Mouse (Mus musculus) heart, embryonic 15.5 days (tissue): ENCODE results near the gene Dda1. TPM values are rescaled to one million over a fixed set of nuclear protein-coding genes. Genes with fewer than 3 reads are reported as not detected.

Experiments
- ATAC-seq: fragments of 200-750 bp; cut with Nextera tagmentation; replicated peaks from 2 replicates; pipeline ENCODE4 v1.8.0; 2017; ENCODE audit warnings: low read depth, moderate TSS enrichment; ENCODE audit not compliant: insufficient number of reproducible peaks, insufficient read depth, low FRiP score
- H3K27ac ChIP-seq: fragments of 300-500 bp; sonication (generic); 2 replicates; pipeline ENCODE4 v1.5.1; 2015; ENCODE audit warnings: mild to moderate bottlenecking, inconsistent platforms
- H3K27me3 ChIP-seq: fragments of 300-500 bp; sonication (generic); 2 replicates; pipeline ENCODE4 v1.6.1; 2015; ENCODE audit warnings: inconsistent platforms
- H3K36me3 ChIP-seq: fragments of 300-500 bp; sonication (generic); 2 replicates; pipeline ENCODE4 v1.6.1; 2015; ENCODE audit warnings: mild to moderate bottlenecking, inconsistent platforms
- H3K4me1 ChIP-seq: fragments of 300-500 bp; sonication (generic); replicated peaks from 2 replicates; pipeline ENCODE4 v1.6.1; 2015; ENCODE audit warnings: inconsistent platforms
- H3K4me2 ChIP-seq: fragments of 300-500 bp; sonication (generic); 2 replicates; pipeline ENCODE4 v1.6.1; 2015; ENCODE audit warnings: inconsistent platforms, mild to moderate bottlenecking, moderate library complexity
- H3K4me3 ChIP-seq: fragments of 300-500 bp; sonication (generic); 2 replicates; pipeline ENCODE4 v1.5.1; 2015; ENCODE audit warnings: mild to moderate bottlenecking, inconsistent platforms
- H3K9ac ChIP-seq: fragments of 300-500 bp; sonication (generic); 2 replicates; pipeline ENCODE4 v1.6.1; 2015; ENCODE audit warnings: mild to moderate bottlenecking, inconsistent platforms
- H3K9me3 ChIP-seq: fragments of 300-500 bp; sonication (generic); replicated peaks from 2 replicates; pipeline ENCODE4 v1.6.1; 2016; ENCODE audit warnings: inconsistent platforms
- WGBS: fragments of 180-500 bp; shearing (Covaris S2); methylation state at CpG from one replicate; pipeline ENCODE4 v1.1.7; 2015; ENCODE audit warnings: mixed read lengths; 5-methylcytosine and 5-hydroxymethylcytosine counted together
- polyA plus RNA-seq: library from polyadenylated mRNA; unstranded; fragments of >200 nt; fragmentation: Nextera tagmentation; extraction: Ambion mirVana; gene quantifications from 2 replicates; pipeline ENCODE4 v1.2.1, GENCODE M21; 2015

Dda1 gene
- polyA plus RNA-seq, 1 experiment from 2014 or later = 68.4 TPM

DNA sequence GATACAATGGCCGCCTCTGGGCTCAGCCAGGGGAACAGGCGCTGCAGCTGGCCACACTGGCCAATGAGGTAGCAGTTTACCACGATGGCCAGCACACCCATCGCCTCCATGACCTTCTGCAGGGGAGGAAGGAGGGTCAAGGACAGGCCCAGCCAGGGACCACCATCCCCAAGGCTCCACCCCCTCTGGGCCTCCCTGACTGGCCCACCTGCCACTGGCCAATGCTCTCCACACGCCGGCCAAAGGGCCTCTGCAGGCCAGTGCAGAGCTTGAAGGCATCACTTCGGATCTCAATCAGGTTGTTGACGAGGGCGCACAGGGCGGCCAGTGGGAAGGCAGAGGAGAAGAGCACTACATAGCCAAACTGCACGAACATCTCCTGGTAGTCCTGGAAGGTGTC is 9.9 kb downstream of the Dda1 start:
- peaks cover 12% of the 10 kb centered on the region for H3K36me3 ChIP-seq
- no peak overlapping the region for H3K4me2 ChIP-seq
- peaks cover 14% of the 10 kb centered on the region for H3K4me1 ChIP-seq
- no peak overlapping the region for H3K4me3 ChIP-seq
- H3K9me3 ChIP-seq = no peaks in the 10 kb centered on the region
- peaks cover 24% of the 10 kb centered on the region for H3K27me3 ChIP-seq
- WGBS = 84% methylated on average over 11 of the region's 11 CpGs
- H3K9ac ChIP-seq = no peak overlapping the region
- ATAC-seq = no peak
- H3K27ac ChIP-seq = no peak overlapping the region

DNA sequence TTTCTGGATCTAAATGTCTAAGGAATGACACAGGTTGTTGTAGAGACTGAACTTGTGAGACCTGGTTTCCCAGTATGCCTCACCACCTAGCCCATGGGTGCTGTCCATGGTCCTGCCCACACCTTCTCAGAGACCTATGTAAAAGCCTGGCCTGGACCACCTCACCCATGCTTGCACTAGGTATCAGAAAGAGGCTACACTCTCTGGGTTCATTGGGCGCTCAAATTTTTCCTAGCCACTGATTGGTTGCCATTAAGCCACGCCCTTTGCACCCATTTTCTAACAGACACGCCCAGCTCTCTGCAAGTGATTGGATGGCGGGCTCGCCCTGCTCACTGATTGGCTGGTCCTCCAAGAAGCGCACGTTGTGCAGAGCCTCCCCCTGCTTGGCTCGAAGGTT is 14.9 kb downstream of the Dda1 start:
- Histone ChIP-seq H3K9ac (no peak overlapping the region), H3K4me2 (no peak overlapping the region), H3K4me3 (no peak overlapping the region), H3K9me3 (no peaks in the 10 kb centered on the region), H3K36me3 (no peaks in the 10 kb centered on the region), H3K4me1 (peaks cover 22% of the 10 kb centered on the region), H3K27ac (no peak overlapping the region), H3K27me3 (peaks cover 20% of the 10 kb centered on the region)
- WGBS = 45% methylated on average over 8 of the region's 8 CpGs
- no peak for ATAC-seq

DNA sequence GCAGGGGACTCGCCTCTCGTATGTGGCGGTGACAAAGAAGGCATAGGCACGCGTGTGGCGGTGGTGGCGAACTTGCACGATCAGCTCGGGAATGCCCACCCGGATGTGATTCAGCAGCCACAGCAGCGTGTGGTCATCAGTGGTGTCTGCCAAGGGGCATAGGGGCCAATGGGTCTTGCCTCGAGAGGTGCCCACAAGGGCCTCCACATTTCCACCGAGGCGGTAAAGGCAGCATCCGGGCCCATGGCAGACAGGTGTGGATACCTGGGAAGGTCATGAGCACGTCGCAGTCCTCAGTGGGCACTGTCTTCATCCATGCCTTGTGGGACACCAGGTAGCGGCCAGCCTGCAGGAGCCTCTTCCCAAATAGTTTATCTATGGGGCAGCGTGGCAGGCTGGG is 15.7 kb downstream of the Dda1 start:
- no peak for ATAC-seq
- peak overlapping the region; percentile 88; the same call in 1 of the 2 replicates for H3K9ac ChIP-seq
- H3K36me3 ChIP-seq = no peaks in the 10 kb centered on the region
- H3K9me3 ChIP-seq = no peaks in the 10 kb centered on the region
- peak overlapping the region; percentile 83 for H3K4me3 ChIP-seq
- H3K27ac ChIP-seq = no peak overlapping the region
- 92% methylated on average over 19 of the region's 19 CpGs for WGBS
- peaks cover 30% of the 10 kb centered on the region for H3K4me1 ChIP-seq
- peaks cover 19% of the 10 kb centered on the region for H3K27me3 ChIP-seq
- H3K4me2 ChIP-seq = peak overlapping the region; percentile 96

DNA sequence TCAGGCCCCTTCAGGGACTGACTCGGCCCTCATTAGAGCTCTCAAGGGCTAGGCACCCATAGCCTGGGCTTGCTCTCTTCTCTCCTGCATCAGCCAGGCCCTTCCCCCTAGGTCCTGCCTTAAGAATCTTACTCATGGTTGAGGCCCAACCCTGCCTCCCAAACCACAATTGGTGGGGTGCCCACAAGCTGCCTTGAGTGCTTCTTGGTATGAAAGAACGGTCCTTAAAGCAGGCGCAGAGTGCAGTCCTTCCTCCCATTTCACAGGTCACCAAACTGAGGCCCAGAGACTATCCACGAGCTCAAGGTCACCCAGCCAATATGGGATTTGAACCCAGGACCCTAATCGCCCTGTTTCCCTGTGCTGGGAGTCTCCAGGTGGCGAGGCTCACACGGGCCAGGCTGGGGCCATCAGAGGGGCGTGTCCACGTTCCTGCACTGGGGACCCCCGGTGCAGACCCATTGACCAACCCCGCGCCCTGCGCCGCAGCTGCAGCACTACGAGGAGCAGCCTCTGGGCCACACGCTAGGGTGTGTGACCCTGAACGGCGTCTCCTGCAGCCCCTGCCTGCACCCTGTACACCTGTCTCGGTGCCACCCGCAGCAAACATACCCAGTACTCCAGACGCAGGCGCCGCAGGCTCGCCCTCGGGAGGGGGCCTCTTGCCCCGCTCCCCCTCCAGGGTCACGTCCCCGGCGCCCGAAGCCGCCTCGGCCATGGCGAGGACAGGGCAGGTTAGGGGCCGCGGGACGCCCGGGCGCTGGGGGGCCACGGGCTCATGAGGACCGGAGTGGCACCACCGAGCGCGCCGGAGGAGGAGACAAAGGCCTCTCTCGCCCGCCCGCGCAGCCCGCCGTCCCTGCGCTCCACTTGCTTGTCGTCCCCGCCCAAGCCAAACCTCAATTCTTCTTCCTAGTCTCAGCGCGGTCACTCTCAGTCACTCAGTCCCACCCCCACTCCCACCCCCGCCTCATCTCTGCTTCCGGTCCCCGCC is 16.4 kb downstream of the Dda1 start, which contains the start of gene Ano8:
Gene Ano8, minus strand, starts transcription at position 822 of the 994 bp plus-strand sequence.
- H3K27ac ChIP-seq = peak within 1 kb of the TSS; percentile 66
- ATAC-seq = peak; percentile 63
- no peaks in the 10 kb centered on the region for H3K36me3 ChIP-seq
- peak within 1 kb of the TSS; percentile 88 for H3K9ac ChIP-seq
- H3K4me3 ChIP-seq = peak within 1 kb of the TSS; percentile 83
- H3K4me2 ChIP-seq = peak within 1 kb of the TSS; percentile 96
- no peaks in the 10 kb centered on the region for H3K9me3 ChIP-seq
- H3K27me3 ChIP-seq = peaks cover 18% of the 10 kb centered on the region
- WGBS = 6% methylated on average over 57 of the region's 58 CpGs
- peaks cover 33% of the 10 kb centered on the region for H3K4me1 ChIP-seq

DNA sequence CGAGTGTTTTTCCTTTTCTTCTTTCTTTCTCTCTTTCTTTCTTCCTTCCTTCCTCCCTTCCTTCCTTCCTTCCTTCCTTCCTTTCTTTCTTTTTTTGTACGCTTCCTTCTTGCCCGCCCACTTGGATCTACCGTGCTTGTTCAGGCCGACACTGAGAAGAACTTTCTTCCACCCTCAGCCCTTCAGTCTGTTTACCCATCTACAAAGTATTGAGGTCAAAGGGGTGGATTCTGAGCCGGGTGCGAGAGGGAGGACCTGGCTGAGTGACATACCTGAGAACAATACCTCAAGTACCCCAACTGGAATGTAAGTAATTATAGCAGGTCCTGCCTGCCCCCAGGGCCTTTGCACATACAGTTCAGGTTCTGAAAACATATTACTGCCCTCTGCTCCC is 17.1 kb downstream of the Dda1 start:
- Histone ChIP-seq H3K27ac (no peak overlapping the region), H3K27me3 (peaks cover 12% of the 10 kb centered on the region; the same call in 1 of the 2 replicates), H3K4me3 (peak overlapping the region; percentile 83), H3K4me1 (peaks cover 33% of the 10 kb centered on the region), H3K36me3 (peaks cover 2% of the 10 kb centered on the region; the same call in 1 of the 2 replicates), H3K4me2 (peak overlapping the region; percentile 96), H3K9ac (no peak overlapping the region), H3K9me3 (no peaks in the 10 kb centered on the region)
- no peak for ATAC-seq
- 22% methylated on average over 7 of the region's 7 CpGs for WGBS

DNA sequence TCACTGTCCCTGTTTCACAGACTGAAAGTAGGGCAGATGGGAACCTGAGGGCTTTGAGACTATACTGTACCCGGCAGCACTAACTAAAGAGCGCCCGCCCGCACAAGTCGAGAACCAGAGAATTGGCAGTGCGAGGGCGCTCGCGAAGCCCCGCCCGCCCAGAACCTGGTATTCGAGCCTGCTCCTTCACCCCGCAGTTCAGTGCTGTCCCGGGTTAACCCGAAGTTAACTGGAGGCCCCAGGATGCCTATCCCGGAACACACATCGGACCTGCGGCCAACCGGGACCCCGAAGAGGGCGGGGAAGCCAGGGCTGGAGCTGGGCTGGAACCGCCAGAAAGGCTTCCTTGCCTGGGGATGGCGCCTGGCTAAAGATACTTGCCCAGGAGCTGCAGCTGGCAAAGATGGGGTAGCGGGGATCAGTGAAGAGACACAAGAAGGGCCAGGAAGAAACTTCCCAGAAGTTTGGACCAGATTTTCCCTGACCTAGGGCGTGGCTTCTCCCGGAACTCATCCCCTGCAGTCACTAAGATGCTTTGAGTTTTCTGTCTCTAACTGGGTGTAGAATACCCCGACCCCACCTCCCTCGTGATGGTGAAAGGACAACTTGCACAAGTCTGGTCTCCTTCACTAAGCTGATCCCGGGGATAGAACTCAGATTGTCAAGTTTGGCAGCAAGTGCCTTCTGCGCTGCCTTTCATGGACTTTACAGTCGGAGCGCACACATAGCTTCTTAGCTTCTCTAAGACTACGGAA is 18.9 kb downstream of the Dda1 start, which contains the start of gene Gtpbp3:
Gene Gtpbp3, plus strand, starts transcription at position 413 of the 755 bp plus-strand sequence.
- WGBS = under 1% methylated on average over 33 of the region's 33 CpGs
- Histone ChIP-seq H3K27ac (peak within 1 kb of the TSS; percentile 92), H3K36me3 (peaks cover 18% of the 10 kb centered on the region), H3K4me1 (peaks cover 33% of the 10 kb centered on the region), H3K4me2 (peak within 1 kb of the TSS; percentile 100), H3K9ac (peak within 1 kb of the TSS; percentile 88), H3K4me3 (peak within 1 kb of the TSS; percentile 89), H3K27me3 (no peaks in the 10 kb centered on the region), H3K9me3 (no peaks in the 10 kb centered on the region)
- 0 out of 2 replicates have a peak, but pooled peaks have one; percentile 16 for ATAC-seq

DNA sequence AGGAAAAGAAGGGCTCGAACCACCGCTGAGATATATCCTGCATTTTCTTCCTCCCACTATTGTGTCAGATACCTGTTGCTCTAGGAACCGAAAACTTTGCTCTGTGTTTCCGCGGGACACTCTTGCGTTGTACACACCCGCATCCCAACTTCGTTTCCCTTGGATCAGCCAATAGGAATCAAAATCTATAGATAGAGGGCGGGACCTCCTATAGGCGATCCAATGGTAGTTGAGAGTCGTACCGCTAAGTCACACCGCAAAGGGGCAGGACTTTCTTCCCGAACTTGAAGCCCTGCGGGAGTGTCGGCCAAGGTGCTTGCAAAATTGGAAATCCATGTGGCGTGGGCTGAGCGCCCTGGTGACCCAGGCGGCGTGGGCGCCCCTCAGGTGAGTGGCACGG is 19.5 kb downstream of the Dda1 start:
- Histone ChIP-seq H3K4me2 (peak overlapping the region; percentile 100), H3K36me3 (peaks cover 18% of the 10 kb centered on the region)
- under 1% methylated on average over 22 of the region's 22 CpGs for WGBS

DNA sequence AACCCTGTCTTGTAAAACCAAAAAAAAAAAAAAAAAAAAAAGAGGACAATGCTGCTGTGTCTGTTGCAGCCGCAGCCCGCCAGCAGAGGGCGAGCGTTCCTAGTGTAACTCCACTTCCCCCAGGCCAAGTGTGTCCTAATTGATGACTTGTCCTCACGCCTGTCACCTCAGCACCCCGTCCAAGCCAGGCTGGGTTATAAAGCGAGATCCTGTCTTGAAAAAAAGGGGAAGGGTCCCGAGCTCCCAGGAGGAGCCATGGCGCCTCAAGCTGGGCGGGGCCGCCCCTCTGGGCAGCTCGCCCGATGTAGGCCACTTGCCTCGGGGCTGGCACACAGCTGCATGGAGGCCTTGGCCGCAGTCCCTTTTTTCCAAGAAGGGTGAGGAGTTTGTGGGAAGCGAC is 26.0 kb downstream of the Dda1 start:
- Histone ChIP-seq H3K4me2 (peak overlapping the region; percentile 55), H3K27ac (peak overlapping the region; percentile 71), H3K36me3 (peaks cover 24% of the 10 kb centered on the region), H3K27me3 (no peaks in the 10 kb centered on the region), H3K4me3 (0 out of 2 replicates have a peak overlapping the region, but pooled peaks have one; percentile 23), H3K9me3 (no peaks in the 10 kb centered on the region), H3K9ac (no peak overlapping the region), H3K4me1 (peaks cover 45% of the 10 kb centered on the region)
- ATAC-seq = peak; percentile 61
- 17% methylated on average over 16 of the region's 16 CpGs for WGBS

More for the DNA sequence above, 19.5 kb downstream of the Dda1 start:
- Histone ChIP-seq H3K27me3 (no peaks in the 10 kb centered on the region), H3K9ac (peak overlapping the region; percentile 88), H3K27ac (peak overlapping the region; percentile 92), H3K4me3 (peak overlapping the region; percentile 89), H3K9me3 (no peaks in the 10 kb centered on the region), H3K4me1 (peaks cover 33% of the 10 kb centered on the region)
- ATAC-seq = peak; percentile 83

DNA sequence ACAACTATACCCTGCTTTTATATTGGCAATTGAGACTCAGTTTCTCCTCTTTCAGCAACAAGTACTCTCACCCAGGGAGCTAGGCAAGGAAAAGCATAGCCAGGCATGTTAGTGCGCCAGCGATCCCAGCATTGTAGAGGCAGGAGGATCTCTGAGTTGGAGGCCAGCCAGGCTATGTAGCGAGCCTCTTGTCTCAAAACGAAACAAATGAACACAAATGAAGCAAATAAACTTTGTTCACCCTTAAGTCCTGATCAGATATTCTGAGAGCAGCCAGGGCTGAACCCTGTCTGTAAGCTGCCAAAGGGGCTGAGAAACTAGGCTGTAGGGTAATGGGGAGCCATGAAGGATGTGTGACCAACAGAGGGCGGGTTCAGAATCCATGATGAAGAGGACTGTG is 26.8 kb downstream of the Dda1 start:
- H3K4me3 ChIP-seq = no peak overlapping the region
- H3K27me3 ChIP-seq = no peaks in the 10 kb centered on the region
- WGBS = 83% methylated on average over 5 of the region's 5 CpGs
- ATAC-seq = no peak
- H3K4me1 ChIP-seq = peaks cover 45% of the 10 kb centered on the region
- H3K4me2 ChIP-seq = 0 out of 2 replicates have a peak overlapping the region, but pooled peaks have one; percentile 55
- peak overlapping the region; percentile 71 for H3K27ac ChIP-seq
- H3K9ac ChIP-seq = no peak overlapping the region
- no peaks in the 10 kb centered on the region for H3K9me3 ChIP-seq
- H3K36me3 ChIP-seq = peaks cover 24% of the 10 kb centered on the region

DNA sequence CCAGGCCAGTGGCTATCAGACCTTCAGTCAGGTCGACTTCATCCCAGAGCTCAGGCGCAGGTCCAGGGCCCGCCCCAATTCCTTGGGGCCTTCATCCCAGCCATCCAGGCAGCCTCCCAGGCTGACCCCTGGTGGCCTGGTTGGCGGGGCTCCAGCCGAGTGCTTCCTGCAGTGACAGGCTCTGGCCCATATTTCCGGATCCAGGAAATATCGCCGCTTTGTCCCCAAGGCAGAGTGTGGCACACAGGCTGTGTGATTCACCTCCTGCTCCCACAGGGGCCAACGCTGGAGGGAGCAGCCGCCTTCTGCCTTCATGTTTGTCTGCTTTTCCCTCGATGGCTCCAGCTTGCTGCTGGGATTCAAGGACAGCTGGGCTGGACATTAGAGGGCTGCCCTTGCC is 27.5 kb downstream of the Dda1 start:
- Histone ChIP-seq H3K4me2 (no peak overlapping the region), H3K36me3 (peaks cover 18% of the 10 kb centered on the region), H3K4me1 (peaks cover 45% of the 10 kb centered on the region), H3K27ac (peak overlapping the region; percentile 71), H3K27me3 (no peaks in the 10 kb centered on the region), H3K9me3 (no peaks in the 10 kb centered on the region), H3K9ac (no peak overlapping the region), H3K4me3 (no peak overlapping the region)
- ATAC-seq = peak; percentile 50
- WGBS = 35% methylated on average over 11 of the region's 11 CpGs

DNA sequence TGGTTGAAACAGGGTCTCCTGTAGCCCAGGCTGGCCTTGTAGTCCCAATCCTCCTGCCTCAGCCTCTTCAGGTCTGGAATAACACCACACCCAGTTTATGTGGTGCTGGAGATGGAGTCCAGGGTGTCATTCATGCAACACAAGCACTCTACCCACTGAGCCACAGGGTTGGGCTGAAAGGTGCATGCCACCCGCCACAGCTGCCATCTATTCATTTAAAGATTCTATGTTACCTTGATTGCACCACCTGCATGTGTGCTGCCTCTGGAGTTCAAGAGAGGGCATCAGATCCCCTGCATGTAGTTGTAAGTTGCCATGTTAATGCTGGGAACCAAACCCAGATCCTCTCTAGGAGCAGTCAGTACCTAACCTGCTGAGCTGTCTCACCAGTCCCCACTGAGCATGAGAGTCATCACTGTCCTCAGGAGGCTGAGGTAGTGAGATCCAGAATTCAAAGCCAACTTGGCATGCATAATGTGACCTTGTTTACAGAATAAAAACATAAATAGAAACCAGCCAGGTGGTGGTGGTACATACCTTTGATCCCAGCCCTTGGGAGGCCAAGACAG is 28.2 kb downstream of the Dda1 start:
- 90% methylated on average over 1 of the region's 1 CpGs for WGBS
- H3K36me3 ChIP-seq = peaks cover 13% of the 10 kb centered on the region

More for the DNA sequence above, 28.2 kb downstream of the Dda1 start:
- peak overlapping the region; percentile 71 for H3K27ac ChIP-seq
- no peak overlapping the region for H3K4me2 ChIP-seq
- H3K4me3 ChIP-seq = no peak overlapping the region
- no peak overlapping the region for H3K9ac ChIP-seq
- ATAC-seq = no peak
- H3K4me1 ChIP-seq = peaks cover 45% of the 10 kb centered on the region
- H3K9me3 ChIP-seq = no peaks in the 10 kb centered on the region
- no peaks in the 10 kb centered on the region for H3K27me3 ChIP-seq
